Mouse (Mus musculus) CH12.LX (cell line): ENCODE data around the gene Olfr267. TPM values are rescaled to one million over a fixed set of nuclear protein-coding genes. Genes with fewer than 3 reads are reported as not detected.

Source experiments
- DNase-seq: peaks from one replicate; pipeline ENCODE4 v3.0.0-alpha.2; 2013; ENCODE audit errors: extremely low read depth
- H3K27ac ChIP-seq: 2 replicates; pipeline ENCODE4 v1.5.1; 2012; ENCODE audit warnings: low read depth, mild to moderate bottlenecking, control low read depth, moderate library complexity; ENCODE audit not compliant: insufficient read depth
- H3K27me3 ChIP-seq: replicated peaks from 2 replicates; pipeline ENCODE3; 2012; ENCODE audit warnings: inconsistent platforms
- H3K36me3 ChIP-seq, 2 experiments: replicated peaks in 1 of 2; 2 replicates each; pipeline versions ENCODE3 to v1.6.1; 2012; ENCODE audit warnings: inconsistent platforms in 1 of 2, low read length in 1 of 2, mild to moderate bottlenecking in 1 of 2, mixed read lengths in 1 of 2, moderate library complexity in 1 of 2; ENCODE audit not compliant: control insufficient read depth in 1 of 2, insufficient read depth in 1 of 2
- H3K4me1 ChIP-seq, 2 experiments: 2 replicates each; pipeline ENCODE4 v1.6.1; 2012; ENCODE audit warnings: inconsistent platforms in 1 of 2, moderate library complexity in 1 of 2; ENCODE audit not compliant: insufficient read depth in 2 of 2, control insufficient read depth in 1 of 2
- H3K4me2 ChIP-seq: 2 replicates; pipeline ENCODE4 v1.6.1; 2012; ENCODE audit warnings: low read depth, mild to moderate bottlenecking, control low read depth; ENCODE audit not compliant: poor library complexity, insufficient read depth, severe bottlenecking
- H3K4me3 ChIP-seq, 3 experiments: fragments of 150-350 bp in 1 of 3; sonication (generic) in 1 of 3; replicated peaks in 1 of 3; 2 replicates each; pipeline versions ENCODE3 to v1.5.1; 2011 to 2012; ENCODE audit warnings: low read depth in 2 of 3, low read length in 2 of 3, mild to moderate bottlenecking in 2 of 3, moderate library complexity in 2 of 3, control low read depth in 1 of 3, improper control_type of control experiment in 1 of 3, inconsistent platforms in 1 of 3, mixed read lengths in 1 of 3; ENCODE audit not compliant: poor library complexity in 1 of 3
- H3K79me2 ChIP-seq: replicated peaks from 2 replicates; pipeline ENCODE4 v1.6.1; 2012; ENCODE audit warnings: mild to moderate bottlenecking, moderate library complexity; ENCODE audit not compliant: control insufficient read depth, poor library complexity, insufficient read depth, severe bottlenecking; ENCODE audit errors: extremely low read depth
- H3K9ac ChIP-seq: 2 replicates; pipeline ENCODE4 v1.6.1; 2012; ENCODE audit warnings: low read depth, mild to moderate bottlenecking, control low read depth, moderate library complexity; ENCODE audit not compliant: insufficient read depth
- H3K9me3 ChIP-seq: replicated peaks from 2 replicates; pipeline ENCODE3; 2012; ENCODE audit warnings: low read length, inconsistent platforms, mixed read lengths
- BHLHE40 ChIP-seq: IDR thresholded peaks from 2 replicates; pipeline ENCODE4 v1.6.1; 2011; ENCODE audit warnings: mild to moderate bottlenecking, low read depth, low read length, improper control_type of control experiment
- CHD1 ChIP-seq: IDR thresholded peaks from 2 replicates; pipeline ENCODE4 v1.6.1; 2012; ENCODE audit warnings: low read depth, low read length, improper control_type of control experiment, inconsistent platforms
- CTCF ChIP-seq, 2 experiments: IDR thresholded peaks in 1 of 2; conservative IDR thresholded peaks in 1 of 2; 2 replicates each; pipeline ENCODE4 v1.5.1; 2011 to 2012; ENCODE audit warnings: low read depth in 2 of 2, low read length in 2 of 2, improper control_type of control experiment in 1 of 2, inconsistent platforms in 1 of 2, mild to moderate bottlenecking in 1 of 2, moderate library complexity in 1 of 2
- EP300 ChIP-seq: IDR thresholded peaks from 2 replicates; pipeline ENCODE4 v1.6.1; 2011; ENCODE audit warnings: low read length, improper control_type of control experiment
- ETS1 ChIP-seq: conservative IDR thresholded peaks from 2 replicates; pipeline ENCODE4 v1.6.1; 2012; ENCODE audit warnings: low read depth, mild to moderate bottlenecking, inconsistent platforms, low read length, improper control_type of control experiment, moderate library complexity
- GABPA ChIP-seq: IDR thresholded peaks from 2 replicates; pipeline ENCODE4 v1.6.1; 2012; ENCODE audit warnings: low read depth, low read length, improper control_type of control experiment, inconsistent platforms; ENCODE audit not compliant: insufficient replicate concordance
- HCFC1 ChIP-seq: IDR thresholded peaks from 2 replicates; pipeline ENCODE4 v1.6.1; 2012; ENCODE audit warnings: low read depth, mild to moderate bottlenecking, inconsistent platforms, low read length, improper control_type of control experiment
- IRF4 ChIP-seq: IDR thresholded peaks from 2 replicates; pipeline ENCODE4 v1.6.1; 2014; ENCODE audit warnings: low read depth, mild to moderate bottlenecking, inconsistent platforms, low read length, improper control_type of control experiment
- KAT2A ChIP-seq: IDR thresholded peaks from 2 replicates; pipeline ENCODE4 v1.6.1; 2012; ENCODE audit warnings: low read length, improper control_type of control experiment, inconsistent platforms; ENCODE audit not compliant: insufficient replicate concordance
- MAZ ChIP-seq: IDR thresholded peaks from 2 replicates; pipeline ENCODE4 v1.6.1; 2012; ENCODE audit warnings: low read depth, mild to moderate bottlenecking, inconsistent platforms, low read length, improper control_type of control experiment, moderate library complexity
- MXI1 ChIP-seq: IDR thresholded peaks from 2 replicates; pipeline ENCODE4 v1.6.1; 2011; ENCODE audit warnings: mild to moderate bottlenecking, low read depth, low read length, improper control_type of control experiment
- MYC ChIP-seq: IDR thresholded peaks from 2 replicates; pipeline ENCODE4 v1.6.1; 2011; ENCODE audit warnings: low read depth, mild to moderate bottlenecking, improper control_type of control experiment, low read length
- NELFE ChIP-seq: IDR thresholded peaks from 2 replicates; pipeline ENCODE4 v1.6.1; 2011; ENCODE audit warnings: low read depth, low read length, improper control_type of control experiment
- NRF1 ChIP-seq: IDR thresholded peaks from 2 replicates; pipeline ENCODE4 v1.6.1; 2014; ENCODE audit warnings: low read depth, mild to moderate bottlenecking, inconsistent platforms, low read length, improper control_type of control experiment, moderate library complexity
- RCOR1 ChIP-seq: conservative IDR thresholded peaks from 2 replicates; pipeline ENCODE4 v1.6.1; 2012; ENCODE audit warnings: low read depth, mild to moderate bottlenecking, inconsistent platforms, low read length, improper control_type of control experiment
- TBP ChIP-seq: conservative IDR thresholded peaks from 2 replicates; pipeline ENCODE4 v1.6.1; 2011; ENCODE audit warnings: low read depth, low read length, improper control_type of control experiment
- TCF12 ChIP-seq: IDR thresholded peaks from 2 replicates; pipeline ENCODE4 v1.6.1; 2014; ENCODE audit warnings: low read depth, mild to moderate bottlenecking, inconsistent platforms, low read length, improper control_type of control experiment
- ZC3H11A ChIP-seq: IDR thresholded peaks from 2 replicates; pipeline ENCODE4 v1.6.1; 2012; ENCODE audit warnings: low read depth, mild to moderate bottlenecking, inconsistent platforms, low read length, improper control_type of control experiment
- dilution Hi-C: fragments of 300-500 bp; cut with MboI; formaldehyde crosslinking; loops from 2 replicates; pipeline ENCODE4 v1.14.3; 2020; ENCODE audit warnings: low sequenced_read_pairs; ENCODE audit not compliant: extremely low pct_unique_long_range_greater_than_20kb, extremely low pct_ligation_motif_present
- in situ Hi-C: fragments of 300-500 bp; cut with MboI; formaldehyde crosslinking; loops from 3 replicates; pipeline ENCODE4 v1.14.3; 2019; ENCODE audit warnings: low sequenced_read_pairs, low pct_ligation_motif_present, low pct_unique_long_range_greater_than_20kb, mixed read lengths
- polyA plus RNA-seq: library from polyadenylated mRNA; unstranded; fragments of >175 nt; gene quantifications from 2 replicates; pipeline ENCODE4 v1.2.1, GENCODE M21; 2012; ENCODE audit warnings: low read depth; ENCODE audit not compliant: insufficient read length
- total RNA-seq, 2 experiments: library from RNA; depleted of rRNA; stranded (reverse); fragments of 300-350 nt in 1 of 2; fragments of >200 nt in 1 of 2; gene quantifications; 2 replicates each; pipeline ENCODE4 v1.2.3; 2012 to 2014

Gene Olfr267
- total RNA-seq (2012; rRNA removed) (0.04 TPM in 1 of 2 replicates, not detected in the other), total RNA-seq (2014; rRNA removed) (0.08 TPM in 1 of 2 replicates, not detected in the other), polyA plus RNA-seq (0.14 and 0.24 TPM in 2 replicates)

DNA sequence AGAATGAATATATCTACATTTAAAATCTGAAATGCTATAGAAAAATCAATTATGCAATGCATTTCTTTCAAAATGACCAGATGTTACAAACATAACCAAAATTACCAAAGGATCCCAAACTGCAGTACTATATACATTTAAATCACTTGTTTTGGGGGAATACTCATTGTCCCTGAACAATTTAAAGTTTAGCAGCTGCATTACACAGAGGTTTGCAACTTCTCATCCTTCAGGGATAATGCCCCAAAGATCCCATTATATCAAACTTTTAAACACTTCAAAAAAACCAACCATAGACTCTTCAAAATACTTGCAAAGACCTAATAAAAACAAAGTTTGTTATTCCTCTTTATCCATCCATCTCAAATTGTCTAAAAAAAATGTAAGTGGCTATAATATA, at the start of gene Olfr267:
Gene Olfr267, minus strand, starts transcription at position 101 of the 400 bp plus-strand sequence.
- dilution Hi-C loops (no loop called here), in situ Hi-C loops (no loop called here)
- H3K9ac ChIP-seq: no peak within 1 kb of the TSS
- H3K27ac ChIP-seq: no peak within 1 kb of the TSS; the same call in 1 of the 2 replicates
- no peak within 1 kb of the TSS for H3K4me2 ChIP-seq
- TF ChIP-seq IRF4 (no peak), TBP (no peak), KAT2A (no peak), HCFC1 (no peak), TCF12 (no peak), BHLHE40 (no peak), CTCF (conservative IDR thresholded peaks at IDR 0.05 in 1 of 2, IDR thresholded peaks at IDR 0.05 in 1 of 2; ENCODE audit: low read depth in 2 of 2, low read length in 2 of 2) (no peak), ETS1 (no peak), ZC3H11A (no peak)
- H3K4me3 ChIP-seq: no peak within 1 kb of the TSS
- no peaks in the 10 kb centered on the region for H3K4me1 ChIP-seq
- no peaks in the 10 kb centered on the region for H3K36me3 ChIP-seq
- H3K79me2 ChIP-seq: no peaks in the 10 kb centered on the region
- H3K27me3 ChIP-seq: no peaks in the 10 kb centered on the region
- DNase-seq: no peak
- no peaks in the 10 kb centered on the region for H3K9me3 ChIP-seq

DNA sequence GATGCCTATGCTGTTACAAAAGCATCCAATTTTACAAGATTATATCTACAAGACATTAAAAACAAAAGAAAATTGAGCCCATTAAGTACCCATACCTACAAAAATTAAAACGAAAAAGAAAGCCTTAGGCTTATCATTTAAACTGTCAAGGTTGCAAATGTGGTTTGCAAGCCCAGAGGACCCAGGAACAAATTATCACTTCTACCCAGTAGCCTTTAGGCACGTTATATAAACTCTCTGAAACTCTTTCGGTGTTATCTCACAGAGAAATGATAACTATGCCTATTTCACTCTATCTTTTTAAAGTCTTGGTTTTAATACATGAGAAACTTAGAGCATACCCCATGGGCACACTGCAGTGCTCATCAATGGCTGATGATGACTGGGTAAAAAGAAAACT, 45.4 kb upstream of the Olfr267 start:
- Histone ChIP-seq H3K9me3 (no peaks in the 10 kb centered on the region), H3K4me3 (no peak overlapping the region), H3K36me3 (peaks cover 28 to 75% of the 10 kb centered on the region in 2 experiments), H3K4me1 (no peaks in the 10 kb centered on the region), H3K4me2 (no peak overlapping the region), H3K9ac (no peak overlapping the region), H3K27ac (no peak overlapping the region), H3K79me2 (no peaks in the 10 kb centered on the region), H3K27me3 (no peaks in the 10 kb centered on the region)
- TF ChIP-seq CHD1: no peak
- no peak for TF ChIP-seq HCFC1
- TF ChIP-seq IRF4: no peak
- no peak for TF ChIP-seq TCF12
- TF ChIP-seq MYC: no peak
- no peak for TF ChIP-seq MAZ
- TF ChIP-seq NELFE: no peak
- no peak for TF ChIP-seq RCOR1
- no peak for TF ChIP-seq NRF1
- TF ChIP-seq EP300: no peak
- no peak for TF ChIP-seq GABPA
- no peak for TF ChIP-seq CTCF (conservative IDR thresholded peaks at IDR 0.05 in 1 of 2, IDR thresholded peaks at IDR 0.05 in 1 of 2; ENCODE audit: low read depth in 2 of 2, low read length in 2 of 2)
- TF ChIP-seq MXI1: no peak
- no peak for TF ChIP-seq TBP
- no peak for DNase-seq
- dilution Hi-C loops (no loop called here), in situ Hi-C loops (no loop called here)
